Mouse (Mus musculus): ENCODE data around the gene Ndufs1.

The Ndufs1 gene

GRCm38 (mm10) chr1:63115096-63115495 is 61.5 kb downstream of the Ndufs1 start:
- DNase-seq = no peak

- DNase-seq = peak; percentile 80 to 89
Observed at GRCm38 (mm10) chr1:63114136-63114781, 62.4 kb downstream of the Ndufs1 start, which contains the start of gene Ino80d. Gene Ino80d, minus strand, starts transcription at chr1:63114667.

GRCm38 (mm10) chr1:63113274-63114135 is 63.1 kb downstream of the Ndufs1 start:
- DNase-seq = peak; percentile 69 to 78

- peak; percentile 64 to 77 for DNase-seq
Observed at GRCm38 (mm10) chr1:63112865-63113261, 63.8 kb downstream of the Ndufs1 start.

- peak in 1 of 2 experiments; percentile 10 for DNase-seq
Observed at GRCm38 (mm10) chr1:63112151-63112864, 64.3 kb downstream of the Ndufs1 start.

- peak; percentile 52 to 68 for DNase-seq
Observed at GRCm38 (mm10) chr1:63110536-63111285, 65.9 kb downstream of the Ndufs1 start.

- peak in 1 of 2 experiments; percentile 17 for DNase-seq
Observed at GRCm38 (mm10) chr1:63107614-63108327, 68.9 kb downstream of the Ndufs1 start.

GRCm38 (mm10) chr1:63102758-63103451 is 73.7 kb downstream of the Ndufs1 start:
- DNase-seq = no peak

GRCm38 (mm10) chr1:63100196-63100595 is 76.4 kb downstream of the Ndufs1 start:
- DNase-seq = no peak

- DNase-seq = no peak
Observed at GRCm38 (mm10) chr1:63098831-63099230, 77.8 kb downstream of the Ndufs1 start.

GRCm38 (mm10) chr1:63096071-63096470 is 80.6 kb downstream of the Ndufs1 start:
- no peak for DNase-seq
